Comparison of ENCODE assay signal across 8 mouse cellular contexts in the genomic region with DNA sequence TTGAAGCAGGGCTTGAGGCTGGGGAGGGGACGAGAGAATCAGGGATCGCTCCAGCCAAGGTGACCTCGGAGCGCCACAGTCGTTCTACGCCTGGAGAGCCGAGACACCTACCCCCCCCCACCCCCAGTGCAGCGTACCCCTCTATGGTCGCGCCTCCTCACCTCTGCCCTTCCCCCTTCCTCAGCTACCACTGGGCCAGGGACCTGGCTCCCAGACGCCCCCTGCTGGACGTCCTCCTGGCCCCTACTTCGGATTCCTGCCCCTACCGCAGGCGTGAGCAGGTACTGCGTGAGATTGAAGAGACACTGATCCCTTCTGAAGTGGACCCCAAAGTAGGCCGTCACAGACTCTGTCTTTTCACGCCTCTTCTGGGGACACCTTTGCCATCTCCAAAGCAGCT. TPM values are rescaled to one million over a fixed set of nuclear protein-coding genes. Genes with fewer than 3 reads are reported as not detected.
DNase-seq lines count a peak whose midpoint lies in the region; ATAC-seq and TF ChIP-seq lines count a peak whose summit lies in the region.

No protein-coding gene starts in this region.

- H3K4me3 ChIP-seq in cerebellum, adult 2 months (replicated peaks; ENCODE audit: insufficient read depth, low read depth, low read length) = peak overlapping the region; percentile 98
- peak overlapping the region; percentile 82 for H3K4me3 ChIP-seq in hindbrain, embryonic 15.5 days

- H3K27me3 ChIP-seq in cerebellum, adult 2 months (ENCODE audit: control insufficient read depth, insufficient read depth, low read length) = no peaks in the 10 kb centered on the region
- H3K27me3 ChIP-seq in hindbrain, embryonic 15.5 days = no peaks in the 10 kb centered on the region

- H3K9me3 ChIP-seq in hindbrain, embryonic 15.5 days = no peaks in the 10 kb centered on the region

- peak; percentile 56 for DNase-seq in MEL-GATA-1-ER (ENCODE audit: extremely low read depth, low read depth)
- peak; percentile 88 to 92 for DNase-seq in cerebellum, adult 2 months
- DNase-seq in frontal cortex, postnatal 36 days (ENCODE audit: low spot score in 2 of 2) = peak; percentile 75 to 82
- peak; percentile 81 to 88 for DNase-seq in left cerebral cortex, adult 18-20 months (ENCODE audit: low spot score in 2 of 2)
- peak; percentile 90 for DNase-seq in right cerebral cortex, postnatal 14 days
- peak; percentile 77 for DNase-seq in yolk sac, embryonic 10.5 days (ENCODE audit: low spot score)

- H3K9ac ChIP-seq in hindbrain, embryonic 15.5 days = peak overlapping the region; percentile 96

- peak; percentile 47 for ATAC-seq in hindbrain, embryonic 15.5 days (ENCODE audit: low FRiP score, low read depth)
- peak; percentile 88 for ATAC-seq in megakaryocyte, adult 5-6 weeks (ENCODE audit: poor library complexity, severe bottlenecking)

- peak overlapping the region; percentile 90 for H3K4me2 ChIP-seq in hindbrain, embryonic 15.5 days

- H3K36me3 ChIP-seq in hindbrain, embryonic 15.5 days = no peaks in the 10 kb centered on the region

- peak overlapping the region; percentile 88 for H3K27ac ChIP-seq in cerebellum, adult 2 months (ENCODE audit: insufficient read depth, low read length)
- peak overlapping the region; percentile 95 for H3K27ac ChIP-seq in hindbrain, embryonic 15.5 days (replicated peaks)

- TF ChIP-seq POLR2A in cerebellum, adult 2 months (IDR thresholded peaks at IDR 0.05; ENCODE audit: borderline replicate concordance, insufficient read depth, low read length) = no peak

- H3K4me1 ChIP-seq in cerebellum, adult 2 months (ENCODE audit: control insufficient read depth, insufficient read depth, low read length) = peaks cover 22% of the 10 kb centered on the region
- H3K4me1 ChIP-seq in hindbrain, embryonic 15.5 days (replicated peaks) = peaks cover 47% of the 10 kb centered on the region

- TF ChIP-seq CTCF in cerebellum, adult 2 months (IDR thresholded peaks at IDR 0.05; ENCODE audit: borderline replicate concordance, insufficient read depth, low read depth, low read length) = peak; percentile 95

- WGBS in cerebellum, adult 2 months = 1% methylated on average over 18 of the region's 18 CpGs
- under 1% methylated on average over 17 of the region's 18 CpGs for WGBS in hindbrain, embryonic 15.5 days

RNA-seq across cellular contexts. Expression of a gene that starts 0.3 kb away (rescaled TPM):
- 127 and 142 TPM in 2 replicates for polyA plus RNA-seq in cerebellum, adult 2 months (2012; rRNA removed)
- polyA plus RNA-seq in hindbrain, embryonic 15.5 days (2015; fragmentation: Nextera tagmentation; extraction: Ambion mirVana) = 11.9 TPM in 2 replicates
- total RNA-seq in left cerebral cortex, adult 18-20 months (2021) = 100 to 1,000 TPM; 246 to 287 TPM
- not detected in 2 replicates for total RNA-seq in megakaryocyte, adult 5-6 weeks (2015)
- total RNA-seq in megakaryocyte, adult 5-6 weeks (2017) = not detected in 2 replicates

RNA-seq across cellular contexts. Expression of a gene that starts 53.9 kb away (rescaled TPM):
- polyA plus RNA-seq in cerebellum, adult 2 months (2012; rRNA removed) = 4.1 and 5.4 TPM in 2 replicates
- 2.6 and 3.0 TPM in 2 replicates for polyA plus RNA-seq in hindbrain, embryonic 15.5 days (2015; fragmentation: Nextera tagmentation; extraction: Ambion mirVana)
- total RNA-seq in left cerebral cortex, adult 18-20 months (2021) = 100 to 1,000 TPM; 103 to 109 TPM
- 0.18 and 1.2 TPM in 2 replicates for total RNA-seq in megakaryocyte, adult 5-6 weeks (2015)
- 0.40 TPM in 1 of 2 replicates, not detected in the other for total RNA-seq in megakaryocyte, adult 5-6 weeks (2017)

Comparison
In these comparisons a context has a peak if more than half of its experiments do, and no peak if none do; other contexts are left out.
1. Peak in every context shown above with its lines: DNase-seq, ATAC-seq, H3K4me3 ChIP-seq and H3K27ac ChIP-seq.
2. RNA of a gene that starts 0.3 kb away (total RNA-seq): 246 to 287 TPM in left cerebral cortex, adult 18-20 months; not detected in megakaryocyte, adult 5-6 weeks; every median in the first group is over 100 times any median in the second.
3. RNA of a gene that starts 53.9 kb away (total RNA-seq): 103 to 109 TPM in left cerebral cortex, adult 18-20 months; 0.18 to 1.2 TPM in megakaryocyte, adult 5-6 weeks; every median in the first group is over 10 times any median in the second.